Mouse (Mus musculus): Measurements from ENCODE around the gene Syn3.

DNA sequence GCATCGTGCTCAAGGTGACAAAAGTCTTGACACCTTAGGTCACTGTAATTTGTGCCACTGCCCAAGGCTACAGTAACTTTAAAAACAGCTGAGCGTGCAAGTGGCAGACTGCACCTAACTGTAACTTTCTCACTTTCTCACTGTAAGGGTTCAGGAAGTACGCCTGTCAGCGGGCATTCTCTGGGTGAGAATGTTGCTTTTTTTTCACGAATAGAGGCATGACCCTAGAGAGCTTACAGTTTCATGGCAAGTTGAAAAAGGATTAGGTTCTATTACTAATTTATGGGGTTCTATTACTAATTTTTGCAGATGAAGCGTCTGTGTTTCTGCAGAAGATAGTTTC, 476.3 kb downstream of the Syn3 start:
- TF ChIP-seq CTCF (IDR thresholded peaks at IDR 0.05; ENCODE audit: borderline replicate concordance, control insufficient read depth, extremely low read depth, insufficient read depth, low read length, poor library complexity) (no peak), POLR2A (IDR thresholded peaks at IDR 0.05; ENCODE audit: control insufficient read depth, extremely low read depth, insufficient read depth, low read length, poor library complexity) (no peak)

Measured in thymus, adult 2 months (tissue).